Mouse (Mus musculus) monocyte, adult 5-6 weeks (primary cell): ENCODE results near the gene Top2b. TPM values are rescaled to one million over a fixed set of nuclear protein-coding genes. Genes with fewer than 3 reads are reported as not detected.

ENCODE experiments used
- ATAC-seq: fragments of 153-309, 156-312 bp; replicated peaks from 2 replicates; pipeline ENCODE4 v1.8.0; 2017; ENCODE audit warnings: mild to moderate bottlenecking; ENCODE audit not compliant: low TSS enrichment, insufficient number of reproducible peaks, severe bottlenecking, poor library complexity, low FRiP score
- total RNA-seq: library from RNA; stranded (forward); fragments of 200-1000, 200-491, 200-594 nt; gene quantifications from 3 replicates; pipeline ENCODE4 v1.2.3, GENCODE M21; 2017

Top2b gene
- total RNA-seq, 1 experiment from 2014 or later, result 232 TPM

GRCm38 (mm10) chr14:16379917-16380570 is 15.1 kb downstream of the Top2b start:
- ATAC-seq, result peak; percentile 92

GRCm38 (mm10) chr14:16384783-16385182 is 19.8 kb downstream of the Top2b start:
- no peak for ATAC-seq

- no peak for ATAC-seq
These were observed 40.2 kb downstream of the Top2b start for GRCm38 (mm10) chr14:16405187-16405586.

GRCm38 (mm10) chr14:16414163-16414562 is 49.2 kb downstream of the Top2b start:
- ATAC-seq, result no peak

- ATAC-seq, result no peak
These were observed 62.6 kb downstream of the Top2b start for GRCm38 (mm10) chr14:16427569-16427968.

- no peak for ATAC-seq
These were observed 67.0 kb downstream of the Top2b start for GRCm38 (mm10) chr14:16431941-16432499.

GRCm38 (mm10) chr14:16432550-16432949 is 67.6 kb downstream of the Top2b start:
- ATAC-seq, result no peak

GRCm38 (mm10) chr14:16433206-16433605 is 68.2 kb downstream of the Top2b start:
- no peak for ATAC-seq

- peak; percentile 60; the same call in 1 of the 2 replicates for ATAC-seq
These were observed 69.6 kb downstream of the Top2b start for GRCm38 (mm10) chr14:16434396-16435171.

GRCm38 (mm10) chr14:16437386-16437785 is 72.4 kb downstream of the Top2b start:
- ATAC-seq, result no peak

GRCm38 (mm10) chr14:16439385-16440126 is 74.6 kb downstream of the Top2b start:
- ATAC-seq, result no peak

- no peak for ATAC-seq
These were observed 79.9 kb downstream of the Top2b start for GRCm38 (mm10) chr14:16444859-16445258.

GRCm38 (mm10) chr14:16447587-16447986 is 82.6 kb downstream of the Top2b start:
- ATAC-seq, result no peak

- no peak for ATAC-seq
These were observed 83.4 kb downstream of the Top2b start for GRCm38 (mm10) chr14:16448269-16448987.

GRCm38 (mm10) chr14:16478606-16479323 is 113.8 kb downstream of the Top2b start:
- no peak for ATAC-seq

- ATAC-seq, result no peak
These were observed 114.5 kb downstream of the Top2b start for GRCm38 (mm10) chr14:16479521-16479920.

GRCm38 (mm10) chr14:16480621-16481020 is 115.6 kb downstream of the Top2b start:
- ATAC-seq, result no peak
